Mouse (Mus musculus): ENCODE results near the gene Arhgap32. TPM values are rescaled to one million over a fixed set of nuclear protein-coding genes. Genes with fewer than 3 reads are reported as not detected.

The Arhgap32 gene
- polyA plus RNA-seq, 1 experiment, result 8.2 TPM

GRCm38 (mm10) chr9:32241637-32242199, 125.8 kb downstream of the Arhgap32 start:
- no peak for DNase-seq (ENCODE audit: low read depth, low spot score)
- WGBS, result 42% methylated on average over 9 of the region's 9 CpGs

DNA sequence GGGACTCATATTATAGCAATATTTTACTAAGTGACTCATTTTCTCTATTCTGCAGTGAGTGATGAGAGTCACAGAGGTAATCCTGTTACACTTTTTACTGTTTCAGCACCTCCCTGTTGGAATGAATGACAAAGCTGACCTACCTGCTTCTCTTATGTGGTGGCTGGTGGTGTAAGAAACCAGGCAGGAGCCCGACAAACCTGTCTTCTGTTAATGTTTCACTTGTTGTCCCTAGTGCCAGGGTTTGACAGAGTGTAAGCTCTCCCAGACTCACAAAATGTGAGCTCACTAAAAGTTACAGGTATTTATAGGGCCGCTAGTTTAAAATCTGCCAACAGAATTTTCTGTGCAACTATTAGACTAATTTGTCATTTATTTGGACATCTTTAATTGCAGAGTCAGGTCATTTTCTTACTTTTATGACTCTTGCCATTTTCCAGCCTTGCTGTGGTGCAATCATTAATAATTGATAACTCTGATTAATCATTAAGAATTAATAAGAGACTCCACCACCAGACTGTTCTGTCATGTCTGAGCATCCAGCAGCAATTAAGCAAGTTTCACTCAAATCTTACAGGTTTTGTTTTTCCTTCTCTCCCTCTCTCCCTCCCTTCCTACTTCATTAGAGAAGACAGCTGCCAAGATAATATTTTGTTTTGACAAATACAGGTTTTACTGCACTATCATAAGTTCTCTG, 127.1 kb downstream of the Arhgap32 start:
- DNase-seq (ENCODE audit: low read depth, low spot score), result no peak
- WGBS, result 33% methylated on average over 2 of the region's 2 CpGs

GRCm38 (mm10) chr9:32245237-32245636, 129.3 kb downstream of the Arhgap32 start:
- DNase-seq (ENCODE audit: low read depth, low spot score), result no peak
- WGBS, result 54% methylated on average over 3 of the region's 3 CpGs

DNA sequence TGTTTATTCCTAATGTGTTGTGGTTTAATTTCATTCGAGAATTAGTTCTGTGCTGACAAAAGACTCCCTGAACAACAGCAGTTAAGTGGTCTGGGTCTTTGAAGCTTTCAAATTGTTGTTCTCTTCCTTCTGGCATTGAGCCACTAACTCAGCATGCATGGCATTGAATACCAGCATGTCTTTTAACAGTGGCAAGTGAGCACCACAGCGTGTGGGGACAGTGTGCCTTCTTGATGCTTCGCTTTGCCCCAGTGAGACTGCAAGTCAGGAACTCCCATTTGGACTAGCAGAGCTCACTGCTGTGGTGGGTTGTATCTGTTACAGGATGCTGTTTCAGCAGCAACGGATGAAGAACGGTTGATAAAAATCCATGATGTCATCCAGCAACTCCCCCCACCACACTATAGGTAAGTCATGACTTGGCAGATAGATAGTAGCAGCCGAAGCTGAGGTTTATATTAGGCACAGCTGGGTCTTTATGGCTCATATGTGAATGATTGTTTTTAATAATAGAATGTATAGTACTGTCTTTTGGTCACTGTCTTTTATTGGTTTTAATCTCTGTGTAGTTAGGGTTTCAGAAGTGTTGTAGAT, 130.3 kb downstream of the Arhgap32 start:
- 77% methylated on average over 6 of the region's 6 CpGs for WGBS
- DNase-seq (ENCODE audit: low read depth, low spot score), result no peak

DNA sequence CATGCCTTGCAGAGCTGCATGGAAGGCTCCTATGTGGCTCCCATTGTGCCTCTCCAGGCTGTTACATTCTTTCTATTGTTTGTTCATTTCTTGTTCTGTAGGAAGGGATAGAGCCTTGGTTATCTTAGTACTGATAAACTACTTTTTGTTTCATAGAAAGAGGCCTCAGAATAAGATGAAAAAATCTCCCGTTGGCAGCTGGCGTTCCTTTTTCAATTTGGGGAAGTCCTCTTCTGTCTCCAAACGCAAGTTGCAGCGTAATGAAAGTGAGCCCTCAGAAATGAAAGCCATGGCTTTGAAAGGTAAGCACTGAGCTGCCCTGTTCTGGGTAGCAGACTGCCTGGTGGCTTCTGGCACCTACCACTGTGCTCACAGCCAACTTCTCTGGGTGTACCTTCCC, 134.6 kb downstream of the Arhgap32 start:
- WGBS, result 89% methylated on average over 4 of the region's 4 CpGs
- DNase-seq (ENCODE audit: low read depth, low spot score), result no peak

- WGBS, result 87% methylated on average over 4 of the region's 4 CpGs
- no peak for DNase-seq (ENCODE audit: low read depth, low spot score)
Measured at GRCm38 (mm10) chr9:32253721-32254120, 137.8 kb downstream of the Arhgap32 start.

GRCm38 (mm10) chr9:32257365-32257764, 141.4 kb downstream of the Arhgap32 start:
- no peak for DNase-seq (ENCODE audit: low read depth, low spot score)
- 92% methylated on average over 8 of the region's 8 CpGs for WGBS

GRCm38 (mm10) chr9:32257882-32258281, 141.9 kb downstream of the Arhgap32 start:
- 69% methylated on average over 2 of the region's 2 CpGs for WGBS
- DNase-seq (ENCODE audit: low read depth, low spot score), result no peak

DNA sequence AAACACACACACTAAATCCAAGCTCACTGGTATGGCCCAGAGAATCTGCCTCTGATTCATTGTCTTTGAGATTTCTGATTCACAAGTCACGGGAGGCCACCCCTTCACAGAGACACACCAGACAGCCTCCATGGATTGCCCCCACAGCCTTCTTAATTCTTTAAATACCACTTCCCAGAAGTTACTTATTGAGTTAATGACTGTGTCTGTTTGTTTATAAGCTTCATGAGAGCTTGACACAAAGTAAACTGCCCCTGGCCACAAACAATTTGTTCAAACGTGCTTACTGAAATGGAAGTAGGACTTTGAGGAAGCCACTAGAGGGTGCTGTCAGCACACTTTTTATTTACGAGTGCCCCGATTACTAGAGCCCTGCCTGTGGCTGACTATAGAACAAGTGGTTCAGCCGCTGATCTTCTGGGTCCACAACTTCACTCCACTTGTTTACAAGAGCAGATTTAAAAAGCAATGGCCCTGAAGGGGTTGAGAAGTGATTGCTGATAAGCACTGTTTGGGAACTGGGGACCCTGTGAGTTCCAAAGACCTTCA, 156.0 kb downstream of the Arhgap32 start:
- WGBS, result 12% methylated on average over 5 of the region's 5 CpGs
- peak; percentile 50 for DNase-seq (ENCODE audit: low read depth, low spot score)

DNA sequence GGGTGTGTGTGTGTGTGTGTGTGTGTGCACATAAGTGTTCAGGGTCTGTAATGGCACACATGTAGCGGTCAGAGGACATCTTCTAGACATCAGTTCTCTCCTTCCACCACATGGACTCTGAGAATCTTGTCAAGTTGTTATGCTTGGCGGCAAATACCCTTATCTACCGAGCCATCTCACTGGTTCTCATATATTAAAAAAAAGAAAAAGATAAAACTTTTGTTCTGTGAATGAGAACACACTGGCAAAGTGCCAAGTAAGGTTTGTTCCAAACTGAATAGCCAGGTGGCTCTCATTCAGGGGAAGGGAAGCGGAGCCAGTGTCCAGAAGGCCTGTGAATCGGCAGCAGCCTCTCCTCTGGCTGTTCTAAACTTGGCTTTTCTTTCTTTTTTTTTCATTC, 162.1 kb downstream of the Arhgap32 start:
- 84% methylated on average over 5 of the region's 5 CpGs for WGBS
- no peak for DNase-seq (ENCODE audit: low read depth, low spot score)

DNA sequence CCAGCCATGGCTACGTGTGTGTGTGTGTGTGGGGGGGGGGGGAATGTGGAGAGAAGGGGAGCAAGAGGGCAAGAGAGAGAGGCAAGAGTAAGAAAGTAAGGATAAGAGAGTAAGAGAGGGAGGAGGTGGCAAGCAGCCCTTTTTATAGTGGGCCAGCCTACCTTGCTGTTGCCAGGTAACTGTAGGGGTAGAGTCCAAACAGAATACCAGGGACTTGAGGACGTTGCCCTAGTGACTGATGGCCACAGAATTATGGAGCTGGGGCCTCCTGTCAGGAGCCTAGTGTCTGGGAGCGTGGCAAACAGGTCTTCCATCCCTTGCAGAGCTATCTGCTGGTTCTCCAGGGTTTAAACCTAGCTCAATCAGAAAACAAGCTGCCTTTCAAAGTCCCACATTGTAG, 163.9 kb downstream of the Arhgap32 start:
- 45% methylated on average over 3 of the region's 3 CpGs for WGBS

DNA sequence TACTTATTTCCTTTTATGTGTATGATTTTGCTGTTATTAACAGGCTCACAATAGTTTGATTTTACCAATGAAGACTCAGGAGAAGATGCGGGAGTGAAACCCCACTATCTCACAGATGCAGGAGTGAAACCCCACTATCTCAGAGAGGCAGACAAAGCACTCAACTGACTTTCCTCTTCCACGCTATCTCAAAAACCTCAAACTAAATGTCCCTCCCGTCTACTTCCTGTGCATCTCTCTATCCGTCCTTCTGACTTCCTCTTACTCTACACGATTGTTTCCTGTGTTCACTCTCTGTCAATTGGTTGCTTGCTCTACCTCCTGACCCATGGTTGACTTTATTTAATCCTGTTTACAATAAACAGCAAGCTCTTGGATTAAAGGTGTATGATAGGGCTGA, 164.5 kb downstream of the Arhgap32 start:
- DNase-seq (ENCODE audit: low read depth, low spot score), result no peak
- WGBS, result 88% methylated on average over 5 of the region's 5 CpGs

More for the DNA sequence above, 163.9 kb downstream of the Arhgap32 start:
- DNase-seq (ENCODE audit: low read depth, low spot score), result no peak

- no peak for DNase-seq (ENCODE audit: low read depth, low spot score)
- WGBS, result 43% methylated on average over 5 of the region's 5 CpGs
Measured at GRCm38 (mm10) chr9:32283591-32283990, 167.7 kb downstream of the Arhgap32 start.

DNA sequence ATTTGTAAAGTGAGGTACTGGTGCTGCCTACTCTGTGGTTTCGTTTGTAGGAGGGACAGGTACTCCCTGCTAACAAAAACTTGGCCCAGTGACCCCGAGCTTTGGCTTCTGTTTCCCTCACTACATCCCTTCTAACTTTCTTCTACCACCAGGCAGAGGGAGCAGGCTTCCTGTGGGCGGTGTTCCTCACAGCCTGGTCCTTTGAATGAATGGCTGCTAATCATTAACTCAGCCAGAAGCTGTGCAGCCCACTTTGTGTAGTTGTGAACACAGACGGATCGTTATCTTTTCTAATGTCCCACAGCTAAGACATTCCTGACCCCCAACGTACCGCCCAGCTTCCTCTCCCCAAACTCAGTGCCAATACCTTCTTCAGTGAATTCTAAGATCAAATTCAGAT, 175.7 kb downstream of the Arhgap32 start:
- WGBS, result 22% methylated on average over 7 of the region's 7 CpGs
- no peak for DNase-seq (ENCODE audit: low read depth, low spot score)

DNA sequence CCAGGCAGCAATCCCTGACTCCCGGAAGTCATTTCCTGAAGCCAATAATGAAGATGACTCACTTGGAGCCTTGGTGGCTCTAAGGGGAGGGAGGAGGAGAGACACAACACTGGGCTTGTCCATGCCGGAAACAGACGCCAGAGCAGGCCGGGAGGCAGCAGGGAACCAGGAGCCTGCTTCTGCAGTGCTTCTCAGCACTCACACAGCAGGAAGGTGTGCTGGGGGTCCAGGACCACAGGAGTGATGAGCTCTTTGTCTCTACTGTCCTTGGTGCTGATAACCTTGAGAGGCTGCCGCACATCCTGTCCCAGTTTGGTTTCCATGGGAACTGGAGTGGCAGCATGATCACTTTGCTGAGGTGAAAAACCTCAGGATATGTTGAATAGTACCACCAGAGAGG, 176.8 kb downstream of the Arhgap32 start:
- 17% methylated on average over 5 of the region's 5 CpGs for WGBS

DNA sequence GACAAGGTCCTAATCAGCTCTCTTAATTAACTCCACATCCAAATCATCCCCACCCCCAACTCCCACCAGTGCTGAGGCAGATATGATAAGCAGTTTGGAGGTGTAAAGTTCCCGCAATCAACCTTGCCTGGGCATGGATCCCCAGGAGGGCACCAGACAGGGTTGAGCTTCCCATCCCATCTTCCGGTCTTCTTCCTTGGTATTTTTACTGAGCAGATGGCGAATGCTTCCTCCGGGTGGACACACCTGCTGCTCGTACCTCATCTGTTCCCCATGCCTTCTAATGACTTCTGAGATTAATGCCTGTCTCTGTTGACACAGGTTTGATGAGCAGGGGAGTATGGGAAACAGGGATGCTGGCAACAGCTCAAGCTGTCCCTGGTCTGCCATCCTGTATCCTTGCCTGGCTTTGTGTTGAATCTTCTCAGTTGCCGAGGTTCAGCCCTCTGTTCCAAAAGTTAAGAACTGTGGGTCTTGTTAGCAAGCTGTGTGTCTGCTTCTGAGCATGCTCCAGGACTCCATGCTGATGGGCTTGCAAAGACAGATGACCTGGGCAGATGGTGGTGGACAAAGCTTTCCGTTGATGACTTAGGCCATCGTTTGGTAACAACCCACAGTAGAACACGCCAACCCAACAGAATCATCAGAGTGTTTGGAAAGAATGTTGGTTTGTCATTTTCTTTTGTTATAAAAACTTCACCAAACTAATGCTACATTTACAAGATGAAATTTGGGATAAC, 179.3 kb downstream of the Arhgap32 start:
- DNase-seq (ENCODE audit: low read depth, low spot score), result no peak
- 87% methylated on average over 9 of the region's 9 CpGs for WGBS

More for the DNA sequence above, 176.8 kb downstream of the Arhgap32 start:
- DNase-seq (ENCODE audit: low read depth, low spot score), result peak; percentile 58

DNA sequence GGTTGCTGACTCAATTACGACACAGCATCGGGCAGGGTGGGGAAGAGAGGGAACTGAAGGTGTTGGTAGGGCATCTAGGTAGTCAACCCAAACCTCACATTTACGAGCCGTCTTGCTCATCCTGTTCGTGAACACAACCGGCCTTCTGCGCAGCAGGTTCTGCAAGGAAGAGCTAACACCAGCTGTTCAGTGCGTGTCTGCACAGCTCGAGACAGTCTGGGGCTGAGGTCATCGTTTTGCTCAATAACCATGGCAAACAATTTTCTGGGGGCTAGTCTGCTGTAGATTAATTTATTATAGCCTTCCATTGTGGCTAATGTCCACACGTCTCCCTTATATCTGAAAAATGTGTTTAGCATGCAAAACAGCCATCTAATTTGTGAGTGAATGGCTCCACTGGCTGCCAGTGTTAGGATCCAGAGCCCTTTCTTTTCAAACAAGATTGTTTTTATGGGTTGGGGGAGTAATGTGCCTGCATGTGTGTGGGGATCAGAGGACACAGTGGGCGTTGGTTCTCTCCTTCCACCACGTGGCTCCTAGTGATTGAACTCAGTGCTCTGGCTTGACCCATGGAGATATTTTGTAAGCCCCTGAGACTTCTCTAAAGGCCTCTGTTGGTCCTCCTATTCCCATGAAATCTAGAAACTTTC, 186.7 kb downstream of the Arhgap32 start:
- no peak for DNase-seq (ENCODE audit: low read depth, low spot score)
- 37% methylated on average over 13 of the region's 13 CpGs for WGBS

DNA sequence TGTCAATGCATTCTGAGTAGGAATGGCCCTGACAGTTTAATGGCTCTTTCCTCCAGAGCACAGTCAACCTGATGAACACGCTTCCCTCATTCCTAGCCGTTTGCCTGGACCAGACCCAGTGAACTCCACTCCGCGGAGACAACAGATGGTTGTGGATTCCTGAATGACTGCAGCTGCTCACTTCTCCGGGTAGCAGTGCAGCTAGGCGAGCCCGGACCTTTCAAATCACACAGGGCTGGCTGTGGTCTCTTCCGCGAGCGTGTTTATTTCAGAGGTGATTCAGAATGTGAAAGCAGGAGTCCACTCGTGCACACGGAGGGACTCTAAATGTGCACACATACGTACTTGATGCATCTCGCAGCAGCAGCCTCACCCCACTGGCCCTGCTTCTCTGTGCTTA, 195.8 kb downstream of the Arhgap32 start:
- 45% methylated on average over 14 of the region's 14 CpGs for WGBS
- DNase-seq (ENCODE audit: low read depth, low spot score), result no peak

DNA sequence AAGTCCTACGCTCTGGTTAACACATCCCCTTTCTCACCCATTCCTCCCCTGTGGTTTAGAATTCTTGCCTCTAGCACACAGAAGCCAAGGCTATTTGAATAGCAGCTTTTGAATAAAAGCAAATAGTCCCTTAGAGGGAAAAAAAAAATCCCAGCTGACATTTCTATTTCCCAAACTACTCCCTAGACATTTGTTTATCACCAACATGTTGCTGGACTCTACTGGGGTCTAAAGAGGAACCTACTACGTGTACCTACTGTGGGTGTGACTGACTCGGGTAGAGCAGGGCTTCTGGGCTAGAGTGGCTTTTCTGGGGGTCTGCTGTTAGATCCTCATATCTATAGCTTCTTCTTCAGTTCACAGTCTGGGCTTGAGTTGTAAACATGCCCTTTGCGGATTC, 196.3 kb downstream of the Arhgap32 start:
- no peak for DNase-seq (ENCODE audit: low read depth, low spot score)
- WGBS, result 54% methylated on average over 4 of the region's 4 CpGs

- DNase-seq (ENCODE audit: low read depth, low spot score), result no peak
- 84% methylated on average over 3 of the region's 3 CpGs for WGBS
Measured at GRCm38 (mm10) chr9:32314071-32314470, 198.1 kb downstream of the Arhgap32 start.
